Mouse (Mus musculus): ENCODE measurements around the gene Ngef.

Ngef gene

DNA sequence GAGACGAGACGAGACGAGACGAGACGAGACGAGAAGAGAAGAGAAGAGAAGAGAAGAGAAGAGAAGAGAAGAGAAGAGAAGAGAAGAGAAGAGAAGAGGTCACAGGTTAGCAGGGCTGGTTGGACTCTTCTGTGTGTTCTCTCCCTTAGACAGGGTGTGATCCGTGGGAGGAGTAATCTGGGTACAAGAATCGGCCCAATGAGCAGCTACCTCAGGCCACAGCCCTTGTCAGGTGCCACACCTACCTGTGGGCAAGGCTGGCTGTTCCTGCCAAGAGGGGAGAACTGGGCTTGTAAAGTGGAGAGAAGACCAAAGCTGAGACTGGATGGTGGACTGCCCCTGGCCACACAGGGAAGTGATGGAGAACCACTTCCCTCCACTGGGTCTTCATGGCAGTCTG lies 7.9 kb downstream of the Ngef start:
- no peak for DNase-seq (ENCODE audit: low read depth)

DNA sequence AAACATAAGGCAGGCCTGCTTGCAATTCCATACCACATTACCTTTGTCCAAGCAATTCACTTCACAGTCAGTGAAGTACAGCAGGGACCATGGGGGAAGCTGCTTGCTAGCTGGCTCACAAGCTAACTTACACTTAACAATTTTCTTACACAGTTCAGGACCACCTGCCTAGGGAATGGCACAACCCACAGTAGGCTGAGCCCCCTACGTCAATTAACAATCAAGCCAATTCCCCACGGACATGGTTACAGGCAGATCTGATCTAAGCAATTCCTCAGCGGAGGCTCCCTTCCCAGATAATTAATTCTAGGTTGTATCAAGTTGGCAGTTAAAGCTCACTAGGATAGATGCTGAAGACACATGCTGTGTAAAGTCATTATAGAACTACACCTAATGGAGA lies 10.7 kb downstream of the Ngef start:
- no peak for DNase-seq (ENCODE audit: low read depth)

DNA sequence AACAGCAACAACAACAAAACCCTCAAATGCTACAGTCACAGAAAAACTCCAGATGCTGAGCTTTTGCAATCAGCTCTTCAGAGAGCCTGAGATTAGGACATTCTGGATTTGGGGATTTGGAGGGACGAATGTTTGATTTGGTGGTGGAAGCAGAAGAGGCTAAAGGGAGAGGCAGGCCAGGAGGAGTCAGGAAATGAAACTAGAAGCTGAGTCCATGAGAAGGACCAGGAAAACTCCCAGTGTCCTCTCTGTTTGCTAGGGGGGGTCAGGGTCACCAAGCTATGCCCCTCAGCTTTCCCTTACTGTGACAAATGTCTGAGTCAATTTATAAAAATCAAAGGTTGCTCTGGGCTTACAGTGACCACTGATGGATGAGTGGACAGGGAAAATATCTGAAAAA lies 20.1 kb downstream of the Ngef start:
- no peak for DNase-seq (ENCODE audit: low read depth)

DNA sequence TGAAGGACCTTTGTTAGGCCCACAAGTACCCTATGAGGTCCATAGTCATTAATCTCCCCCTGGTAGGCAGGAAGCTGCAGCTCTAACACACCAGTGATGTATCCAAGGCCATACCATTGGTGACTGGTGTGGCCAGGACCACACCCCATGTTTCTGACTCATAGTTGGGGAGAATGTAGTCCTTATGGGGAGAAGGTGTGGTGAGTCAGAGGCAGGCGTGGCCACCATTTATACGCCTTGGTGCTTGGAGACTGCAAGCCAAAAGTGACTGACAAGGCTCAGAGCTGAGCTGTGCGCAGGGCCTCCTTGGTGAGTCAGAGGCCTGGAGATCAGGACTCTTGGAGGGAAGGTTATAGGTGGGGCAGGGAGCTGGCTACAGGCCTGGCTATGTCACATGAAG lies 22.7 kb downstream of the Ngef start:
- DNase-seq (ENCODE audit: low read depth), result peak; percentile 83

DNA sequence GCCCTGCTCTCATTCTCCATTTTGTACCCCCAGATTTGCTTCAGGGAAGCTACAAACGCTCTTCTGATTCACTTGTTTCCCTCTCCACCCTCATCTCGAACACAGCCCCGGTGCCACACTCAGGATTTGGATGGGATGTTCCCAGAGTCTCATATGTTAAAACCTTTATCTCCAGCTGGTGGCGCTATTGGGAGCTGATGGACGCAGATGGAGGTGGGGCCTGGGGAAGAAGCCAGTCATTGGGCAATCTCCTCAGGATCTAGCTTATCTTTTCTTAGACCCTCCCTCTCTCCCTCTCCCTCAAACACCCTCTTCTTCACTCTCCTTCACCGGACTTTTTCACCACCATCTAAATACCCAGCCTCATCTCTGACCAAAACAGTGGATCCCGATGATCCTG lies 32.1 kb downstream of the Ngef start:
- no peak for DNase-seq (ENCODE audit: low read depth)

DNA sequence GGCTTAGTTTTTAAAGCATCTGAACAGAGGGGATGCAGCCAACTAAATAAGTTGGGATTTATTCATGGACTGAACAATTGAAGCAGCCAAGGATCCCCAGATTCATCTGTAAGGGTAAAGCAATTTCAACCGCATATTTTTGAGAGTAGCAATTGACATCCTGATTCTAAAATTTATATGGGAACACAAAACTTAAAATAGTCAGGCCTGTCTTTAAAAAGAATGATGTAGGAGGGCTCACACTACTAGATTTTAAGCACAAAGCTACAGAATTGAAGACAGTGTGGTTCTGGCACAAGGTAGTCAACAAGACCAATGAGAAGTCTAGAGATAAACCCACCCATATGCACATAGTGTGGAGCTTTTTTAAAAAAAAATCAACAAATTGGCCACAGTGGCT lies 36.7 kb downstream of the Ngef start:
- DNase-seq (ENCODE audit: low read depth), result no peak

DNA sequence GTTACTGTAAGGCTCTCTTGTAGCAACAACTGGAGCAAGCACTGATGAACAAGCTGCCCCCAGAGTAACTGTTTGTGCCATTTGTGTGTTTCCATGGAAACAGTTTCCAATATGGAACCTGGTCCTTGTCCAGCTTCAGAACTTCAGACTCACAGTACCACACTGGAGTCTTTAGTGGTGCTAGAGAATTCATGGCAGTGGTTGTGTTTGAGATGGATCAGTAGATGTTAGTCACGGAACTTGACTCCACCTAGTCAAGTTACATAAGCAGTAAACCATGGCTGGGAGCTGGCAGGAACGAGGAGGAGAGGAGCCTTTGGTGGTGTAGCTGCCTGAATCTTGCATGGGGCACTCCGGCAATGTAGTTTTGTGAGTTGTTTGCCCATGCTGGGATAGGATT lies 39.6 kb downstream of the Ngef start:
- no peak for DNase-seq (ENCODE audit: low read depth)

DNA sequence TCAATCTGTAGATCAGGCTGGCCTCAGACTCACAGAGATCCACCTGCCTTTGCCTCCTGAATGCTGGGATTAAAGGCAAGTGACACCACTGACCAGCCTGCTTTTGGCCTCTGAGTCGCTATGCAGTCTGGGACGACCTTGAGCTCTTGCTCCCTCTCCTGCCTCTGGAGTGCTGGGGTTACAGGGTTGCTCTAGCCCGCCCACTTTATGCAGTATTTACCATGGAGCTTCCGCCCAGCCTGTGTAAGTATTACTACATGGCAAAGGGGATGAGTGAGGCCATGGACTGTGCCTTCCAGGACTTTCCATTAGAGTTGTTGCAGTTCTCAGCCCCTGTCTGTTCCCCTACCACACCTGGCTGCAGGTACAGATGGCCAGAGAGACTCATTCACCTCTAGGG lies 41.3 kb downstream of the Ngef start:
- DNase-seq (ENCODE audit: low read depth), result no peak

DNA sequence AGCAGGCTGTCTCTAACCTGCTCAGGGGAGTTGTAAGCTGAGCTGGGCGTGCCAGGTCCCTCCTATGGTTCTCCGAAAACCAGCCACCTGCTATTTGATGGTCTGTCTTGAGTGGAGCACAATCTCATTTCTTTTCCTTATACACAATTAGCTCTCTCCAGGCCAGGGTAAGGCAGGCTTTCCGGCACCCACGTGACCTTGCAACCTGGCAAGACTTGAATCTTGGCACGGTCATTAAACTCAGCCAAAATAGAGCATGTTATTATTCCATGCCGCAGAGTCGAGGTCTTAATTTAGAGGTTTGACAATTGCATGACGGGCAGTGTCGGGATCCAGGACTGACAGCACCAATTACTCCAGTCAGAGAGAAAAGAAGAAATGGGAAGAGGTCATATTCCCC lies 46.5 kb downstream of the Ngef start:
- no peak for DNase-seq (ENCODE audit: low read depth)

DNA sequence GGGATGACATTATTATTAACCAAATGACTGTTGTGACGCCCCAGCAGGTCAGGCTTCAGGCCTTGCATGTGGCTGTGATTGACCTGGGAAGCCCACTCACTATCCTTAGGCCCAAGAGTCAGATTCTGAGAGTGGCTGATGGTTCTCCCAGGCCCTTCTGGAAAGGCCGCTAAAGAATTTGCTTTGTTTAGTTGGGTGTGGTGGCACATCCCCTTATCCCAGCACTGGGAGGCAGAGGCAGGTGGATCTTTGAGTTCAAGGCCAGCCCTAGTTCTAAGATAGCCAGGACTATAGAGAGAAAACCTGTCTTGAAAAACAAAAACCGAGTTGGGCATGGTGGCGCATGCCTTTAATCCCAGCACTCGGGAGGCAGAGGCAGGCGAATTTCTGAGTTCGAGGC lies 48.6 kb downstream of the Ngef start:
- DNase-seq (ENCODE audit: low read depth), result no peak

DNA sequence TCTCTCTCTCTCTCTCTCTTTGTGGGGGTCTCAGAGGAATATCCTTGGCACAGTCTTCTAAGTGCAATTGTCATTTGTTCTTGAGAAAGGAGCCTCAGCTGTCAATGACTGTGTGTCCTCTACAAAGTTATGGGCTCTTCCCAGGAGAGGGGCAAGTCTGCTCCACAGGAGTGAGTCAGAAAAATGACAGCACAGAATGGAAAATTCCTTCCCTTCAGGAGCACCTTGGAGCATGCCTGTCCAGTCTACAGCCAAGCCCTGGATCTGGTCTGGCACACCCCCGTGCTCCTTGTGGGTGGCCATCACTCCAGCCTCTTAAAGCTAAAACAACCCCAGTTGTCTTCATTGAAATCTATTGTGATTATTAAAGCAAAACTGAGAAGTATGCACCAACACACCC lies 52.1 kb downstream of the Ngef start:
- no peak for DNase-seq (ENCODE audit: low read depth)

DNA sequence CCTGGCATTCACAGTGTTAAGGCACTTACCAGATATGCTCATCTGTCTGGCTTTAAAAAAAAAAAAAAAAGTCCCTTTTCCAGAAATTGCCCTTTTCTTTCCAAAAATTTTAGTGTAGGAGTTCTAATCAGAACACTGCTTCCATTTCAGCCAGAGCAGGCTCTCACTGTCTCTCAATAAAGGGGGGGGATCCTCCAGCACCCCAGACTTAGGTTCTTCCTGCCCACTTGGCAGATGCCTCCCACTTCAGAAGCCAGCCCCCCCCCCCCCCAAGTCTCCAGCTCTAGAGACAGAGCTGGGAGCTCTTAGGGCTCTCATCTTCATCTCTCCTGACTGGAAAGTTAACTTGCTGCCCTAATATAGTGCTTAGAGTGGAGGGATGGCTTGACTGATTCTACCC lies 53.2 kb downstream of the Ngef start:
- DNase-seq (ENCODE audit: low read depth), result no peak

DNA sequence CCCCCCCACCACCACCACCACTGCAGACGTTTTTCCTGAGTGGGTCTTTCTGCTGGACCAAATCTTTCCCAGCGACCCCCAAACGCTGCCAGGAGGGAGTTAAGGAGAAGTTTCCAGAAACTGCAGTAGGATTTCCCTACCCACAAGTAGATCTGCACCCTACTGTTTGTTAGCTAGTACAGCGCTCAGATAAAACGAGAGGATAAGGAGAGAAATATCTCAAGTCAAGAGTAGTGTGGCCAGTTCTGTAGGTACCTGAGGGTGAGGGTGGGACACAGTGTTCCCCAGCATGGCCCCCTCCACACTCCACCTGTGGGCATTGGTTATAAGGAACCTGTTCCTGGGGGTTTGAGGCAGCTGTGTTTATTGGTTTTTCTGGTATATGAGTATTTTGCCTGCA lies 62.8 kb downstream of the Ngef start:
- DNase-seq (ENCODE audit: low read depth), result no peak

DNA sequence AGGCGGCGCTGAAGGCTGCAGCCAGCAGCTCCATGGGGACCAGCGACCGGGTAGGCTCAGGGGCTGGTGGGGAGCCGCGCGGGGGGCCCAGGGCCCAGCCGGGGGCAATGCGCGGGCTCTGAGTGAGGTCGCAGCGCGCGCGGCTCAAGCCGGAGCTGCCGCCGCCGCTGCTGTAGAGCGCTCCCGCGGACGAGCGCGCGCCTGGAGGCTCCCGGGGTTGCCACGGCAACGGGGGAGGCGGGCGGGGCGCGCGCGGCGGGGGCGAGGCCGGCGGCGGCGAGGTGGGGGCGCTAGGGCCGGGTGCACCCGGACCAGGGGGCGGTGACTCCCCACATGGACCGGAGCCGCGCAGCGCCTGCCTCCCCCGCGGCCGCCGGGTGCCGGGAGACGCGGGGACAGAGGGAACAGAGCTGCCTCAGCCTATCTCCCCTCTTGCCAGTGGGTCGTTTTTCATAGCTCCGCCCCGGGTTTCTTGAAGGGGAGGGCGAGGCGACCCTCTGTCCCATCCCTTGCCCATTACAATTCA lies 63.4 kb downstream of the Ngef start:
- no peak for DNase-seq (ENCODE audit: low read depth)

DNA sequence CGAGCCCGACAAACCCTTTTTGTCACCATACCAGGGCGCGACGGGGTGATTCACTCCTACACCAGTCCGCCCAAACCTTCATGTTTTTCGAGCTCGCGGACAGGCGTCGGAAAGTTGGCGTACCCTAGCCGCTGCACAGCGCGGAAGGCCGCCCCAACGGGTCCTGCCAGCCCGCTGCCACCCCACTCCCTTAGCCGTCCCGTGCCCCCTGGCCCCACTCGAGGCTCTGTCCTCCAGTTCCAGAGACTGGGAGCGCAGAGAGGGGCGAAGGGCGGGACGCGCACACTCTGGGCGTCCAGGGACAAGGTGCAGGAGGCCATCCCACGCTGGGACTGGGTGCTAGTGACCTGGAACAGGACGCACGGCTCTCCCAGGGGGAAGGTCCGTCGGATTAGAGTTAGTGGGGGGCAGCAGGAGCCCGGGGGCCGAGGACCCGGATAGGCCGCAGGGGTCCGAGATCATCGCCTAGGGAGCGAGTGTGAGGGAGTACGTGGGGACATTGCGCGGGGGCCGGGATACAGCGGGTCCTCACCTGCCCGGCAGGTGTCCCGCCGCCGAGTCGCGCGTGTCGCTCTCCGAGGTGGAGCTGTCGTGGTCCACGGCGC lies 64.0 kb downstream of the Ngef start, which contains the start of gene Neu2:
Gene Neu2 (plus strand): TSS at position 329 of the 605 bp plus-strand sequence.
- DNase-seq (ENCODE audit: low read depth), result no peak

DNA sequence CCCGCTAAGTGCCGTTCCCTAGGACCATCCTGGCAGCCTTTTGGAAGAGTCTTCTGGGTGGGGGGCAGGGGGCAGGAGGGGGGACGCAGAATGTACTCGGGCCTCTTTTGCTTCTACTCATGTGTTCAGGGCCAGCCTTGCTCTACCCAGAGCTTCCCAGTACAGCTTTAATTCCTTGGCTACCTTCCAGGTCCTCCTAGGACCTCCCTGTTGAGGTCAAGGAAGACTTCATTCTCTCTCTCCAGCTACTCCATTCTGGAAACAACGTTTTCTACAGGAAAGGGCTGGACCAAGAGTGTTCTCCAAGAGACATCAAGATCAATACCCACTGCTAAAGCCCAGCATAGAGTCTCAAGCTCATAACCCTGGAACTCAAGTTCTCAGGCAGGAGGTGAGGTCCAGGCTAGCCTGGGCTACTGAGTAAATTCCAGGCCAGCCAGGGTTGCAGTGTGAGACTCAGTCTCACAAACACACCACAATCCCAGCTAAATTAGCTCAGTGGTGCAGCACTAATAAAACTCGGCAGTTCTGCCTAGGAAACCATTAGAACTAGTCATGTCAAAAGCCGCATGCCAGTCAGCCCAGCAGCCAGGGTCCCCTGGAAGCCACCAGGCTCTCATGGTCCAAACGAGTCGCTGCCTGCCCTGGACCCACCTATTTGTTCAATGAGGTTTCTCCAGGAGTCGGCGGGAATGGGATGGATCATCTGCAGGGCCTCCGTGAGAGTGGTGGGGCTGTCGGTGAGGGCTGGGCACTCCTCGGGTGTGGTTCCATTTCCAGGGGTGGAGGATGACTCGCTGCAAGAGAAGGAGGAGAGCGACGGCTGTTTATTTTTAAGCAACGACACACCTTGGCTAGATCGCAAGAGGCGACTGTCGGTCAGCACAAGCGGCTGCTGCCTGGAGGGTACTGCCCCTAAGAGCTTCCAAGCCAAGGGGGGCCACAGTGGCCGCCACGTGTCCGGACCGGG lies 64.8 kb downstream of the Ngef start:
- no peak for DNase-seq (ENCODE audit: low read depth)

DNA sequence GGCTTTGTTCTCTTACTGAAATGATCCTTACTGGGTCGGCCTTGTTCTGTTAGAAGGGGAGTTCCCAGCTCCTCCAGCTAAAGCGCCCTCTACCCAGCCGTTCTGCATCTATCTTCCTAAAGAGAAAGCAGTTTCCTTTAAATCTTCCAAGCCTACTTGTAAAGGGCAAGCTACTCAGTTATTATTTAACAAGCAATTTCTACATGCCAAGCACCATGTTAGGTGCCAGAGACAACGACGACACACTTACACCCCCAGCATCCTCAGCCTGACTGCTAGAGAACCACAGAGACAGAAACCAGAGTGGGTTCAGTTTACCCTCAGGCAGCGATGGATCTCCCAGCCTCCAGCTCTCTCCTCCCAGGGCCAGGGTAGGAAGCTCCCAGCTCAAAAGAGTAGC lies 65.8 kb downstream of the Ngef start:
- DNase-seq (ENCODE audit: low read depth), result no peak

DNA sequence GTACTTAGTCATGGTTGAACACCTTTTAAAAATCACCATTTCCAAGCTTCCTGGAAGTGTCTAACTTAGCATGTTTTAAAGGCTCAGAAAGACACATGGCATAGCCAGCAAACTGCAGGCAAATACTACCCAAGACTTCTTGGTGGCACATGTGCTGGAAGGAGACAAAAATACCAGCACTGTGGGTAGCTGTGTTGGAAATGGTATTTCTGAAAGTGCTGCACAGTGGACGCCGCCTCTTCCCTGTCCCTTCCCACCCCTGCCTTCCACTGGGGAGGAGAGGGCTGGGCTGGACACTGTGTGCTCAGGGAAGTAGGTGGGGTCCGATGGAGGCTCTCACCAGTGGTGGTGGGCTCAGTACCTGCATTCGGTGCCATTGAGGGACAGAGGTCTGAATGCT lies 68.1 kb downstream of the Ngef start:
- DNase-seq (ENCODE audit: low read depth), result no peak

DNA sequence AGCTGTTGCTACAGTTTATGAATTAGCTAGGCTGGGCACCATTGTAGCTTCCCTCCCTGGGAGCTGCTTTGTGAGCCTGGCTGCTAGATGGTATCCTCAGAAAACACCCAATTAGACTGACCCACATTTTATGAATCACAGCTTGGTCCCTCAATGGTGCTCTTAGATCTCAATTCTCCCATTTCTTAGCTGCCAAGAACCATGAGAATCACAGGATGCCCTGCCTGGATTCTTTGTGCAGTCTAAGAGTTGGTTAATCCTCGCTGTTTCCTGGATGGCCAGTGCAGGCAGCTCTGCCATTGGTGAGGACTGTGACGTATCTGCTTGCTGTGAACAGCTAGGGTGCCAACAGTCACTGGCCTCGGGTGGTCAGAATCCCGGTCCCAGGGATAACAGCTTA lies 80.1 kb downstream of the Ngef start:
- no peak for DNase-seq (ENCODE audit: low read depth)

DNA sequence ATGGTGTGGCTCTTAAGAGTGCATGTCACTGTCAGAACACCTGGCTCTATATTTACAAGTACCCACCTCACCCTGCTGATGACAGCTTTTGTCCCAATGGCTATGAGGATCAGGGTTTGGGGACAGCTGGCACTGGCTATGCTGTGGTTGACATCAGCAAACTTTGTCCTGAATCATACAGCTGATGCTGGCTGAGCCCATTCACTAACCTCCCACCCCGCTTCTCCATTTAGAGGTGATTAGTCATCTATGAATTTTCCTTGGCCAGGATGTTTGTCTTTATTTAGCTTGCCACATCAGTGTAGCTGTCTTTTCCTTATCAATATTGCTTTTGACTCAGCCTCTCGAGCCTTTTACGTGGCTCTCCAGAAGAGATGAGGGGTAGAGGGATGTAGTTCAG lies 81.4 kb downstream of the Ngef start:
- DNase-seq (ENCODE audit: low read depth), result peak; percentile 20

DNA sequence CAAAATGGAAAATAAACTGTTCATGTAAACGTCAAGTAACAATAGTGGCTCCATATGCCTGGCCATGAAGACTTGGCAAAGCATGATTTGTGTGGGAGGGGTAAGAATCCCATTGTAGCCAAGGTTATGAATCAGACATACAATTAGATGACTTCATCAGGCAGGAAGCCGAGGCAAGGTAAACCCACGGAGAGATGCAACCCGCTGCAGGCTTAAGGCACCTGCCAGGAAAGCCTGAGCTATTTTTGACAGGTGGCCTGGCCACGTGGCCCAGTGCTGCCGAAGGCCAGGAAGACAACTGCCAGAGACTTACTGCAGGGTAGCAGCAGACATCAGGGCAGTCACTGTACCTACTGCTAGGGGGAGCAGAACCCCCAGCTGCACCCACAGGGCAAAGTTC lies 87.3 kb downstream of the Ngef start:
- DNase-seq (ENCODE audit: low read depth), result peak; percentile 15

DNA sequence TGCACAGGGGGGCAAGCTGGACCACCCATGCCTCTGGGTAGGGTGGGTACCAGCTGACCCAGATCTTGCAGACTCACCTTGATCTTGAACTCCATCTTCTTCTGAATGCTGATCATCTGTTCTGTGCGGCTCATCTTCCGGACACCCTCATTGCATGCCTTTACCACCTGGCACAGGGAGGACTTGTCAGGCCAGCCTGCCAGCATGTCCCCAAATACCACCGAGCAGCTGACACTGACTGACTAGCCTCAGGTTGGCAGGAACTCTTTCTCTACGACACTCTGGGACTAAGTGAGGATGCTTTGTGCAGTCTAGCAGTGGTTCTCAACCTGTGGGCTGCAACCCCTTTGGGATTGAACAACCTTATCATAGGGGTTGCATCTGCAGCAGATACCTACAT lies 91.1 kb downstream of the Ngef start:
- DNase-seq (ENCODE audit: low read depth), result no peak
